Mouse (Mus musculus) erythroblast, embryonic 14.5 days (primary cell): ENCODE results near the gene Afdn.

ENCODE experiments used
- GATA1 ChIP-seq: IDR thresholded peaks from 2 replicates; pipeline ENCODE4 v1.6.1; 2012; ENCODE audit warnings: low read length, inconsistent platforms, mixed read lengths
- TAL1 ChIP-seq: IDR thresholded peaks from 3 replicates; pipeline ENCODE4 v1.6.1; 2012; ENCODE audit warnings: low read length, inconsistent platforms, mixed read lengths

- TF ChIP-seq GATA1: no peak
- no peak for TF ChIP-seq TAL1
Measured at GRCm38 (mm10) chr17:13914531-13914930, 154.2 kb downstream of the Afdn start.
